Mouse (Mus musculus) lung, postnatal 10 days (tissue): ENCODE measurements around the gene Mdga1.

Source experiments
- DNase-seq: peaks from one replicate; pipeline ENCODE4 v3.0.0; 2021

Gene Mdga1

GRCm38 (mm10) chr17:29838029-29838428 lies 131.9 kb downstream of the Mdga1 start:
- no peak for DNase-seq

GRCm38 (mm10) chr17:29837441-29837840 lies 132.4 kb downstream of the Mdga1 start:
- no peak for DNase-seq

- DNase-seq = no peak
Observed at GRCm38 (mm10) chr17:29834768-29835167, 135.1 kb downstream of the Mdga1 start.

GRCm38 (mm10) chr17:29834333-29834732 lies 135.6 kb downstream of the Mdga1 start:
- DNase-seq = no peak

- no peak for DNase-seq
Observed at GRCm38 (mm10) chr17:29831696-29832095, 138.2 kb downstream of the Mdga1 start.

GRCm38 (mm10) chr17:29829136-29829535 lies 140.8 kb downstream of the Mdga1 start:
- DNase-seq = no peak

- no peak for DNase-seq
Observed at GRCm38 (mm10) chr17:29827602-29828001, 142.3 kb downstream of the Mdga1 start.

- no peak for DNase-seq
Observed at GRCm38 (mm10) chr17:29824512-29825120, 145.3 kb downstream of the Mdga1 start.

- peak; percentile 32 for DNase-seq
Observed at GRCm38 (mm10) chr17:29824208-29824509, 145.7 kb downstream of the Mdga1 start.

GRCm38 (mm10) chr17:29823439-29824207 lies 146.3 kb downstream of the Mdga1 start:
- DNase-seq = peak; percentile 18

GRCm38 (mm10) chr17:29819608-29820007 lies 150.3 kb downstream of the Mdga1 start:
- no peak for DNase-seq

GRCm38 (mm10) chr17:29818989-29819388 lies 150.9 kb downstream of the Mdga1 start:
- peak; percentile 65 for DNase-seq

- DNase-seq = no peak
Observed at GRCm38 (mm10) chr17:29818264-29818945, 151.5 kb downstream of the Mdga1 start.

GRCm38 (mm10) chr17:29814758-29815157 lies 155.1 kb downstream of the Mdga1 start:
- no peak for DNase-seq

GRCm38 (mm10) chr17:29813328-29813727 lies 156.6 kb downstream of the Mdga1 start:
- DNase-seq = no peak

- DNase-seq = no peak
Observed at GRCm38 (mm10) chr17:29803545-29803944, 166.3 kb downstream of the Mdga1 start.

- DNase-seq = peak; percentile 88
Observed at GRCm38 (mm10) chr17:29801358-29801757, 168.5 kb downstream of the Mdga1 start.

GRCm38 (mm10) chr17:29800096-29800455 lies 169.8 kb downstream of the Mdga1 start:
- DNase-seq = no peak

- no peak for DNase-seq
Observed at GRCm38 (mm10) chr17:29799398-29800095, 170.3 kb downstream of the Mdga1 start.

GRCm38 (mm10) chr17:29798151-29798550 lies 171.7 kb downstream of the Mdga1 start:
- no peak for DNase-seq

- no peak for DNase-seq
Observed at GRCm38 (mm10) chr17:29796787-29797186, 173.1 kb downstream of the Mdga1 start.

- DNase-seq = peak; percentile 87
Observed at GRCm38 (mm10) chr17:29796086-29796485, 173.8 kb downstream of the Mdga1 start.

- no peak for DNase-seq
Observed at GRCm38 (mm10) chr17:29795050-29795770, 174.7 kb downstream of the Mdga1 start.
